Mouse (Mus musculus) splenic B cell, adult 2 months (primary cell): Measurements from ENCODE around the gene Zer1.
"Not testable (repeated sequence)": the region's sequence is repeated elsewhere in the genome, so short reads cannot be mapped to it uniquely, and the experiment has no call there.

ENCODE experiments used
- DNase-seq: peaks from one replicate; pipeline ENCODE4 v3.0.0-alpha.2; 2011; ENCODE audit warnings: low read depth, low spot score
- H3K27me3 ChIP-seq: 2 replicates; pipeline ENCODE4 v1.6.1; 2012; ENCODE audit warnings: mild to moderate bottlenecking, low read length, moderate library complexity, mixed read lengths; ENCODE audit not compliant: control insufficient read depth, poor library complexity, insufficient read depth, severe bottlenecking
- H3K36me3 ChIP-seq: 2 replicates; pipeline ENCODE4 v1.6.1; 2012; ENCODE audit warnings: mild to moderate bottlenecking, low read length, moderate library complexity, mixed read lengths; ENCODE audit not compliant: control insufficient read depth, poor library complexity, insufficient read depth, severe bottlenecking

Gene Zer1

DNA sequence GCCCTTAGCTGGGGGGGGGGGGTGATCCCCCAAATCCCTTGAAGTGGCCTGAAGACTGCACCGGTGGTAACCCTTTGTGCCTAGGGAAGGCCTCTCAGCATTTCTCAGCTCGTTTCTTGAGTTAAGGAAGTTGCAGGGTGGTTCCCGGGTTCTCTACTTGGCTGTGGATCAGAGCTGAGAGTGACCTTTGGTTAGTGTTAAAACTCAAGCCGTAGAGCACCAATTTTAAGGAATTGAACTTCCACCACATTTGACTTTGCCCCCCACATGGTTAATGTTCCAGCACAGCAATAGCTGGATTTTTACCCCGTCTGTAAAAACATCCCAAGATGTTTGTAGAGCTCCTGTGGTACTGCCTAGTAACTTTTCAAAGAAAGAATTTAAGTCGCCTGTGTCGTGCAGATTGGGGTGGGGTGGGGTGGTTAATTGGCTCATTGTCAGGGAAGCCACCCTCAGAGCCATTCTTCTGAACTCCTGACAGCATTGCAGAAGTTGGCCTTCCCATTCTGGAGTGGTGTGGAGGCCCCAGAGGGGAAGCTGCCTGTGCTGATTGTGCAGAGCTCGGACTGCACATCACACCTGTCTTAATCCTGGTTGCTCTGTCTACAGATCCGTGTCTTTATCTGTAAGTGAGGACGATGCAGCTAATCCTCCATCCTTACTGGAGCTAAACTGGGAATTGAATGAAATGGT is 10.7 kb upstream of the Zer1 start:
- H3K36me3 ChIP-seq: 0 out of 2 replicates have a peak, but pooled peaks cover 1% of the 10 kb centered on the region
- H3K27me3 ChIP-seq: no peaks in the 10 kb centered on the region
- DNase-seq: no peak

DNA sequence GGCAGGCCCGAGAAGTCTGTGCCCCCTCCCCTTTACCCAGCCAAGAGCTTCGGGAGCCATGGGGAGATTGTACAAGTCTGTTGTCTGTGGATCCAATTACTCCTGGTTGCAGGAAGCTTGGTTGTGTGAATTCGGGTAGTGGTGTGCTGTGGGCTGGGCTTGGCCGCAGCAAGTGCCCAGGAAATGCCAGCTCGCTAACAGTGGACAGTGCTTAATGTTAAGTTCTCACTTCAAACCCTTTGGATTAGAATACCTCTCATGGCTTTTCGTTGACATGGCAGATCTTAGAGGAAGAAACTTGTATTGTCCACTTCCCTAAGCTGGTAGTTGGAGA is 10.0 kb upstream of the Zer1 start:
- no peak for DNase-seq
- H3K27me3 ChIP-seq: no peaks in the 10 kb centered on the region
- H3K36me3 ChIP-seq: 0 out of 2 replicates have a peak, but pooled peaks cover 1% of the 10 kb centered on the region

DNA sequence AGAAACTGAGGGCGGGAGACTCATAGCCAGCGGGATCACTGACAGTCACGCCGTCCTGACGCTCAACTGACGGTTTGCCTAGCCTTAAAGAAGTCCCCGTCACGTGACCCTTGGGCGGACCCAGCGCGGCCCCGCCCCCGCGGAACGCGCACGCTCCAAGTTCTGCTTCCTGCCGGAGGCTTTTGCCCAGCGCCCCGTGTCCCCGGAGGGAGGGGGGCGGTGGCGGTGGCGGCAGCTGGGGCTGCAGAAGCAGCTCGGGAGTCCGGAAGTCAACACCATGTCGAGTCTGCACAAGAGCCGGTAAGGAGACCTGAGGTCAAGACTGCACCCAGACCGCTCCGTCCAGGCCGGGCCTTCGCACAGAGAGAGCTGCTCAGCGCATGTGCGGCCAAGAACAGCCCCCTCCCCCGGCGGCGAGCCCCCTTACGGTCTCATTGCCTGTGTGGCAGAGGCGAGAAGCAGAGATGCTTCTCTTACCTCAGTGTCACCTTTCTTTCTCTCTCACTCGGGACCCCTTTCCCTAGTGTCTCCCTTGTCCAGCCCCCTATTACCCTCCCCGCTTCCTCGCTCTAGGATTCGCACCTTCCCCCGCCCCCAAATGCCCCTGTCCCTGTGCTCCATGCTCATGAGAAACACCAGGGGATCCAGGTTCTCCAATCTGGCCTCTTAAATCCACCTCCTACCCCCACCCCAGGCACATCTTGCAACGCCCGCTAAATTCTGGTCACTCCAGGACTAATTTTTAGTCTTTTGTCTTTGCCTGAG is 9.4 kb upstream of the Zer1 start, which contains the start of gene Tbc1d13:
Gene Tbc1d13 (plus strand): TSS at position 134 of the 765 bp plus-strand sequence.
- Histone ChIP-seq H3K27me3 (no peaks in the 10 kb centered on the region), H3K36me3 (0 out of 2 replicates have a peak, but pooled peaks cover under 1% of the 10 kb centered on the region)
- DNase-seq: peak; percentile 98

DNA sequence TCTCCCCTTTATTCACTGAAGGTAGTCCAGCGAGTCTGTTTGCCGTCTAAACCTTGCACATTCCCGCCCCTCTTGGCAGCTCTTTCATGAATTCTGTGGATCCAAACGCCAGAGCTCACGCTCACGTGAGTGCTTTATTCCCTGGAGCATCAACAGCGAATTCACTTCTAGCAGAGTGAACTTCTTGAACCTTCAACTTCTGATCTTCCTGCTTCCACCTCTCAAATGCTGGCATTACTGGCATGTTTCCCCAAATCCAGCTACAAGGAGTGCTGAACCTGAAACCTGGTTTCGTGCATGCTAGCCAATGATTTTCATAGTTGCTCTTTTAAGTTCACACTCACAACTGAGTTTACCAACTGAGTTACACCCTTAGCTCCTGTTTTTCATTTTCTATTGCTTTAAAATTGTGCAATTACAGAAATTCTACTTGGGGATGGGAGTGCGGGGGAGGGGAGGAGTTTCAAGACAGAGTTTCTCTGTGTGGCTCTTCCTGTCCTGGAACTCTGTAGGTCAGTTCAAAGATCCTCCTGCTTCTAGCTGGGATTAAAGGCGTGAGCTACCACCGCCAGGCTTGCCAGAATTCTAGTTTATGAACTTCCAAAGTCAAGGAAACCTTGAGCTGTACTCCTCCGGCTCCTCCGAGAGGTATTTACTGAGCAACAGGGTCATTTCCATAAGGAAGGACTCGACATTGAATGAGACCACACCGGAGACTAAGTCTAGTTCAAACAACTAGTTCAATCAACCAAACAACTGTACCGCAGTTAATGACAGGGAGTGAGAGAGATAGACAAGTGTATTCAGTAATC is 8.6 kb upstream of the Zer1 start:
- no peaks in the 10 kb centered on the region for H3K36me3 ChIP-seq
- no peak for DNase-seq
- no peaks in the 10 kb centered on the region for H3K27me3 ChIP-seq

DNA sequence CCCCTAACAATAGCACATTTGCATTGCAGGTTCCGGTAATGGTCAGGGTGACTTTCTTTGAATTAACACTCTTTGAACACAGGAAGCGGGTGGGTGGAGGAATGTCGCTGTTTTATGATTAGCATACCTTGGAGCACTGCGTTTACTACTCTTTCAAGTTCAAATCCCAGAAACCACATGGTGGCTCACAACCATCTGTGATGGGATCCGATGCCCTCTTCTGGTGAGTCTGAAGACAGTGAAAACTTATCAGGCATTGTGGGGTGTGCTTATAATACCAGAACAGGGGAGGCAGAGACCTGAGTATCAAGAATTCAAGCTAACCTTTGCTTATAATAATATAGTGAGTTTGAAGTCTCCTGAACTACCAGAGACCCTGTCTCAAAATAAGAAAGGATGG is 6.9 kb upstream of the Zer1 start:
- DNase-seq: peak; percentile 20
- not testable (repeated sequence) for H3K36me3 ChIP-seq, H3K27me3 ChIP-seq

DNA sequence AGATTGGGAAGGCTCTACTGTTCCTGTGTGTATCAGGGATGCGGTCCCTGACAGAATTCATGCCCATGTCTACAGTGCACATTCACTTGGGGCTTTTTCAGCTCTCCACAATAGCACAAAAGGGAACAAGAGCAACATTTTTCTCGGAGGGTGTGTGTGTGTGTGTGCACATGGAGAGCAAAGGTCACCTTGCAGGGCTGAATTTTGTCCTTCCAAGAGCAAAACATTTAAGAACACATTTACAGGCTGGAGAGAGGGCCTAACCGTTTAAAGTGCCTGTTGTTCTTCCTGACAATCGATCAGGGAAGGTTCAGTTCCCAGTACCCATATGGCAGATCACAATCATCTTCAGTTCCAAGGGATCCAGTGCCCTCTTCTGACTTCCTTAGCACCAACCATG is 5.8 kb upstream of the Zer1 start:
- no peak for DNase-seq
- H3K27me3 ChIP-seq: no peaks in the 10 kb centered on the region; the same call in 1 of the 2 replicates
- no peaks in the 10 kb centered on the region for H3K36me3 ChIP-seq

DNA sequence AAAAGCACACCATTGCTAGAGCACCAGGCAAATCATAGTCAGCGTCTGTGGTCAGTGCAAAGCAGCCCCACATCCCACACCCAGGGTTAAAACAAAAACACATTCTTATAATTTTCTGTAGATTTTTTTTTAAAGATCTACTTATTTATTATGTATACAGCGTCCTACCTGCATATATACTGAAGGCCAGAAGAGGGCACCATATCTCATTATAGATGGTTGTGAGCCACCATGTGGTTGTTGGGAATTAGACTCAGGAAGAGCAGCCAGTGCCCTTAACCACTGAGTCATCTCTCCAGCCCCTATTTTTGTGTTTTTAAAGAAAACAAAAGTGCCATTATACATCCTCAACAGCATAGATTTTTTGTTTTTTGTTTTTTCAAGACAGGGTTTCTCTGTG is 4.4 kb upstream of the Zer1 start:
- H3K36me3 ChIP-seq: no peaks in the 10 kb centered on the region
- DNase-seq: peak; percentile 74

DNA sequence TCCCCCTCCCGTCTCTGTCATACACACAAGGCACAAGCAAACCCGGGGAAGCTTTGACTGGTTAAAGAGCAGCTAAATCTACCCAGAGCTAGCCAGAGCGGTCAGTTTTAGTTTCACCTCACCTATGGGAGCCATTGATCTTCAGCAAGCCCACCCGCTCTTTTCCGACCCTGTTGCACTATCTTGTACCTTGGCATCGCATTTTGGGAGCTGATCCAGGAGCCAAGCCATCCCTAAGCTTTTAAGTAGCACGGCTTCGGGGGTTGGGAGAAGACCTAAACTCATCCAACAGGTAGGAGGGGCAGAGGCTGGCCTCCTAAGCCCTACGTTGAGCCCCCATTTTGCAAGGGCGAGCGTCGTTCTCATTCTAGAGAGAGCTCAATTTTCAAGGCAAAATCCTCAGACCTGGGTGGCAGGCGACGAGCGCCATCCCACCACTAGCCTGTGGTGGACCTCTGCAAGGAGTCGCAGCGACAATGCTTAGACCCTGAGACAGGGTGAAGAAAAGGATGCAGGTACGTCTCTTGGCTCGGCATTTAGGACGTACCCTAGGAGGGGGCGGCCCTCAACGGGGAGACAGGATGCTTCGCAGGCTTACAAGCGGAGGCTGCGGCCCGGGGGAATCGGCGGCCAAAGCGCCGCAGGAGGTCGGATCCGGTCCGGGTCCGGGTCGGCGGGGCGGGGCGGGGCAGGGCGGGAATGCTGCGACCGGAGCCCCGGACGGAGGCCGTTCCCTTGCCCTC is 485 bp downstream of the Zer1 start:
- no peak for DNase-seq
- no peaks in the 10 kb centered on the region; the same call in 1 of the 2 replicates for H3K27me3 ChIP-seq
- H3K36me3 ChIP-seq: no peaks in the 10 kb centered on the region

More for the DNA sequence above, 4.4 kb upstream of the Zer1 start:
- no peaks in the 10 kb centered on the region; the same call in 1 of the 2 replicates for H3K27me3 ChIP-seq

DNA sequence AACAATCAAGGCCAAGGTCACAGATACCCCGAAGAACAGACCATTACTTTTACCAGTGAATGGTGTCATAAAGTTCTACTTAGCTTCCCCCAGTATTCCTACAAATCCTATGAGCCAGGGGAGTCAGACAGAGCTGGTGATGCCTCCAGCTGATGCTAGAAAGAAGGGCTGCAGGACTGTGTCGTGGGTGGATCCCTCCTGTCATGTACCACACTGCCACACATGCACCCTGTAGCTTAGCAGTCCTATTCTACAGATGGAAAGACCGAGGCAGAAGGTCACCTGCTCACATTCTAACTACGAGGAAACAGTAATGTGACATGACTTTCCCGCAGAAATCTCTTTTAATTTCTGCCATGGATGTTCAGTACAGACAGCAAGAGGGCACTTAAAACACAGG is 1.6 kb downstream of the Zer1 start:
- DNase-seq: no peak
- H3K27me3 ChIP-seq: no peaks in the 10 kb centered on the region; the same call in 1 of the 2 replicates

DNA sequence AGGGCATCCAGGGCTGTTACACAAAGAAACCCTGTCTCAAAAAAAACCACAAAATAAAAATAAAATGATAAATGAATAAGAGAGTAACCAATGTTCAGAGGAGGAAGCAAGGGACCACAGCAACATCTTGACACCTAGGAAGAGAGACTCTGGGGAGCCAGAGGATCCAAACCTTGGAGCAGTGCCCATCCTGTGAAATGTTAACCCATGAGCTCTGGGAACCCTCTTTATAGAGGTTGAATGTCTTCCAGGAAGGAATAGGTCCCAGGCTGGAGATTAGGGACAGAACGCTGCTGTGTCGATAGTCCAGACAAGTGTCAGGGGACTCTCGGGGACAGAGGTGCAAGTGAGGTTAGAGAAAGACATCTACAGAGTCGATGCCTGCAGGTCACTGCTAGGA is 4.1 kb downstream of the Zer1 start:
- no peak for DNase-seq
- no peaks in the 10 kb centered on the region; the same call in 1 of the 2 replicates for H3K27me3 ChIP-seq
- no peaks in the 10 kb centered on the region for H3K36me3 ChIP-seq

More for the DNA sequence above, 1.6 kb downstream of the Zer1 start:
- H3K36me3 ChIP-seq: no peaks in the 10 kb centered on the region

DNA sequence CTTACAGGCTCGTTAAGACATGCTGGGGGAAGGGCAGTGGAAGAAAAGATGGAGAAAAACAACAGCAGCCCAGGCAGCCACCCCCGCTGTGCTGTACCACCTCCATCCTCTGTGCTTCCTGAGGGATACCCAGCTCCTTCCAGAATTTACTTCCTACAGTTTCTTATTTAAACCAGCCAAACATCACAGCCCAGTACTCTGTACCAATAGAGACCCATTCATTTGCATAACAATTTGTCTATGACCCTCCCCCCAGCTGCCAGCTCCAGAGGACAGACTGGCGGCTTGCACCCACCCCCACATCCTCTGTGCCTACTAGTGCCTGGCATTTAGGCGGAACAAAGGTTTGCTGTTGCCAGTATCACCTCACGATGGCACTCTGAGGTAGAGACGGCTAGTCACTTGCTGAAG is 4.7 kb downstream of the Zer1 start:
- DNase-seq: peak; percentile 85
- no peaks in the 10 kb centered on the region for H3K36me3 ChIP-seq

DNA sequence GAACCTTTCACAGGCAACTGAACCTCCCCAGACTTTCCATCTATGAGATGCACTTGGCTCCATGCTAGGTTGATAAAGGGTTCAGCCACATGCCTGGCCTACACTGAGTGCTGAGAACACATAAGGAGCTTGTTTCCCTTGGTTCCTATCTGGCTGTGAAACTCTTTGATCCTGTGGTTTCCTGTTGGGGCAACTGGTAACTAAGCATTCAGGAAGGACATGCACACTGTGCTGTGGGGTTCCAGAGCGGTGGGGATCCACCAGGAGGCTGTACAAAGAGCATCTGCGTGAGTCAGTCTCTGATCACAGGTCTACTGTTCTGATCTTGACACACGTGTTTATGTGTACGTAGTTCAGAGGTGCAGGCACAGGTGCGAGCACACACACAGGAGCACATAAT is 11.8 kb downstream of the Zer1 start:
- Histone ChIP-seq H3K27me3 (no peaks in the 10 kb centered on the region), H3K36me3 (peaks cover 5% of the 10 kb centered on the region)
- no peak for DNase-seq

More for the DNA sequence above, 4.7 kb downstream of the Zer1 start:
- no peaks in the 10 kb centered on the region for H3K27me3 ChIP-seq

DNA sequence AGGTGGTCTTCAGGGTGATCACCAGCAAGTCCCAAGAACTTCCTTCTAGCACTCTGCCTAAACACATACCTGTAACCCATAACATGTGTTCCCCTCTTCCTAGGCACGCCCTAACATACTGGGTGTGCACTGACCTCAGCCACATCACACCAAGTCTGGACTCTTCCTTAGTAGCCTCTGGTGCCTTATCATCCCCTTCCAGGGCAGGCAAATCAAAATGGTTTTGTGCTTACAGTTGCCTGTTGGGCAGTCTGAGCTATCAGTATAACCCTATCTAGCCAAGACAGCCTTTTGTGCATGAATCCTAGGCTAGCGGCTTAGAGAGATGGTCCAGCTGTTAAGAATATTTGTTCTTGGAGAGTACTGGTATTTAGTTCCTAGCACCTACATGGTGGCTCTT is 12.9 kb downstream of the Zer1 start:
- Histone ChIP-seq H3K27me3 (no peaks in the 10 kb centered on the region), H3K36me3 (peaks cover 7% of the 10 kb centered on the region)
- DNase-seq: no peak

DNA sequence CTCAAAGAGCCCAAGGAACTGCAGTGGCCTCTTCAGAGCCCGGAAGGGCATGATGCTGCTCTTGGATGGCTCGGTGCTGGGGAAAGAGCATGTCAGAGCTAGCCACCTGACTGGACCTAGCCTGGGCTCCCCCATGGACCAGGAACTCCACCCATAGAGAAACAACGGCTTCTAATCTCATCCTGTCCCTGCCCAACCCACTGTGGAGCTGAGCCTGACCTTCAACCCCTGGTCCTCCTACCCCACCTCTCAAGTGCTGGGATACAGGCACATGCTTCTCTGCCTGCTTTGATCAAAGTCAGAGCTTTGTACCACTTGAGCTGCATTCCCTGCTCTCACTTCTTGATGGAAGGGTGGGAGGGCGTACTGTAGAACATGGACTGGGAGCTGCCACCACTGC is 16.1 kb downstream of the Zer1 start:
- no peak for DNase-seq
- H3K27me3 ChIP-seq: no peaks in the 10 kb centered on the region
- peaks cover 7% of the 10 kb centered on the region for H3K36me3 ChIP-seq
